In the genomic region with DNA sequence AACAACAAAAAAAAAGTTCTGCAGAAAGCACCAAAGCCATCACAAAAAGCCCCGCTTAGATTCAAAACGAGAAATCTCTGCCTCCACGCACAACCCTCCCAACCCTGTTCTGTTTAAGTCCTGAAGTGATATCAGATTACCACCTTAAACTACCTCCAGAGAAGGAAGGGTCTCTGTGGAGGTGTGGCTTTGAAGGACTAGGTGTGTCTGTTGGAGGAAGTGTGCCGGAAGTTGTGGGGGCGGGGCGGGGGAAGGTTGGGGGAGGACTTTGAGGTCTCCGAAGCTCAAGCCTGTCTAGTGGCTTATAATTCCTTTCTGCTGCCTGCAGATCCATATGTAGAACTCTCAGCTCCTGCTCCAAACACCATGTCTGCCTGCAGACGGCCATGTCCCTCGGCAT, we compare ENCODE assay signal across 17 mouse cellular contexts.
DNase-seq lines count a peak whose midpoint lies in the region; ATAC-seq and TF ChIP-seq lines count a peak whose summit lies in the region.
"Had no signal": no experiment of that assay in that cellular context is flagged by ENCODE, and none has a peak within 500 bp of the region (broad histone marks: within the 10 kb centered on the region; RNA-seq: fewer than 3 reads in every experiment).

No protein-coding gene starts in this region.

- no peak for TF ChIP-seq CTCF in layer of hippocampus, adult 2 months (conservative IDR thresholded peaks at IDR 0.05)

- H3K27ac ChIP-seq in midbrain, embryonic 16.5 days (ENCODE audit: low read length) = no peak overlapping the region
- H3K27ac ChIP-seq in midbrain, embryonic 10.5 days (replicated peaks) = no peak overlapping the region
- peak overlapping the region; percentile 40 for H3K27ac ChIP-seq in embryonic facial prominence, embryonic 10.5 days (replicated peaks)
- no peak overlapping the region for H3K27ac ChIP-seq in forebrain, embryonic 11.5 days (ENCODE audit: low read depth, low read length)
- H3K27ac ChIP-seq in limb, embryonic 12.5 days = peak overlapping the region; percentile 13; the same call in 1 of the 2 replicates
- no peak overlapping the region for H3K27ac ChIP-seq in intestine, embryonic 15.5 days
- H3K27ac ChIP-seq in layer of hippocampus, adult 2 months = no peak overlapping the region
- H3K27ac ChIP-seq: gastrocnemius, adult 2 months; hindbrain, postnatal 0 days; liver, embryonic 15.5 days; neural tube, embryonic 13.5 days had no signal

- H3K4me2 ChIP-seq in midbrain, embryonic 16.5 days (ENCODE audit: low read length) = peak overlapping the region; percentile 6; the same call in 1 of the 2 replicates
- H3K4me2 ChIP-seq in forebrain, embryonic 11.5 days (ENCODE audit: low read depth, low read length, severe bottlenecking) = peak overlapping the region; percentile 24; the same call in 1 of the 2 replicates
- peak overlapping the region; percentile 29 for H3K4me2 ChIP-seq in limb, embryonic 12.5 days
- H3K4me2 ChIP-seq in intestine, embryonic 15.5 days (replicated peaks) = no peak overlapping the region
- H3K4me2 ChIP-seq: liver, embryonic 15.5 days; neural tube, embryonic 13.5 days had no signal

- H3K4me3 ChIP-seq in midbrain, embryonic 16.5 days (ENCODE audit: low read depth, low read length) = no peak overlapping the region
- H3K4me3 ChIP-seq in midbrain, embryonic 10.5 days = no peak overlapping the region
- peak overlapping the region; percentile 26; the same call in 1 of the 2 replicates for H3K4me3 ChIP-seq in embryonic facial prominence, embryonic 10.5 days
- no peak overlapping the region for H3K4me3 ChIP-seq in forebrain, embryonic 11.5 days (ENCODE audit: low read depth, low read length)
- no peak overlapping the region for H3K4me3 ChIP-seq in limb, embryonic 12.5 days (replicated peaks)
- H3K4me3 ChIP-seq in intestine, embryonic 15.5 days (replicated peaks) = no peak overlapping the region
- no peak overlapping the region for H3K4me3 ChIP-seq in layer of hippocampus, adult 2 months
- H3K4me3 ChIP-seq: gastrocnemius, adult 2 months; liver, embryonic 15.5 days; neural tube, embryonic 13.5 days had no signal

- peaks cover 5% of the 10 kb centered on the region; the same call in 1 of the 2 replicates for H3K4me1 ChIP-seq in midbrain, embryonic 16.5 days (ENCODE audit: control insufficient read depth, insufficient read depth, low read length)
- H3K4me1 ChIP-seq in midbrain, embryonic 10.5 days = peaks cover 7% of the 10 kb centered on the region
- peaks cover 9% of the 10 kb centered on the region for H3K4me1 ChIP-seq in embryonic facial prominence, embryonic 10.5 days
- peaks cover 2% of the 10 kb centered on the region; the same call in 1 of the 2 replicates for H3K4me1 ChIP-seq in forebrain, embryonic 11.5 days (replicated peaks; ENCODE audit: control insufficient read depth, insufficient read depth, low read length)
- peaks cover 10% of the 10 kb centered on the region for H3K4me1 ChIP-seq in limb, embryonic 12.5 days (replicated peaks)
- no peaks in the 10 kb centered on the region for H3K4me1 ChIP-seq in intestine, embryonic 15.5 days (replicated peaks)

- DNase-seq in midbrain, embryonic 10.5 days (ENCODE audit: low spot score) = no peak
- DNase-seq in embryonic facial prominence, embryonic 10.5 days (ENCODE audit: low spot score) = peak; percentile 58
- DNase-seq in forebrain, embryonic 11.5 days (ENCODE audit: low spot score) = peak; percentile 55
- DNase-seq in layer of hippocampus, adult 2 months (ENCODE audit: low spot score in 2 of 2) = no peak
- no peak for DNase-seq in adrenal gland, postnatal 14 days
- DNase-seq: cerebellum, adult 11 months; gastrocnemius, adult 2 months; heart, postnatal 36 days; kidney, postnatal 14 days; lung, postnatal 14 days; thymus, postnatal 14 days had no signal

- H3K9me3 ChIP-seq in midbrain, embryonic 16.5 days (replicated peaks; ENCODE audit: control insufficient read depth, low read length, poor library complexity, severe bottlenecking) = no peaks in the 10 kb centered on the region
- H3K9me3 ChIP-seq in midbrain, embryonic 10.5 days (replicated peaks) = no peaks in the 10 kb centered on the region
- H3K9me3 ChIP-seq in embryonic facial prominence, embryonic 10.5 days = no peaks in the 10 kb centered on the region
- no peaks in the 10 kb centered on the region for H3K9me3 ChIP-seq in forebrain, embryonic 11.5 days (ENCODE audit: control insufficient read depth, low read length)
- no peaks in the 10 kb centered on the region for H3K9me3 ChIP-seq in limb, embryonic 12.5 days
- H3K9me3 ChIP-seq in intestine, embryonic 15.5 days = no peaks in the 10 kb centered on the region
- H3K9me3 ChIP-seq: liver, embryonic 15.5 days; neural tube, embryonic 13.5 days had no signal

- WGBS in midbrain, embryonic 16.5 days = 57% methylated on average over 9 of the region's 9 CpGs
- 62% methylated on average over 9 of the region's 9 CpGs for WGBS in midbrain, embryonic 10.5 days
- WGBS in embryonic facial prominence, embryonic 10.5 days = 48% methylated on average over 9 of the region's 9 CpGs
- 43% methylated on average over 9 of the region's 9 CpGs for WGBS in forebrain, embryonic 11.5 days
- 50% methylated on average over 9 of the region's 9 CpGs for WGBS in limb, embryonic 12.5 days
- 59% methylated on average over 9 of the region's 9 CpGs for whole genome bisulfite sequencing in intestine, embryonic 15.5 days

- no peaks in the 10 kb centered on the region for H3K27me3 ChIP-seq in midbrain, embryonic 16.5 days (ENCODE audit: control insufficient read depth, insufficient read depth, low read depth, low read length)
- no peaks in the 10 kb centered on the region for H3K27me3 ChIP-seq in midbrain, embryonic 10.5 days (ENCODE audit: low read depth, poor library complexity, severe bottlenecking)
- H3K27me3 ChIP-seq in embryonic facial prominence, embryonic 10.5 days (replicated peaks; ENCODE audit: low read depth, poor library complexity, severe bottlenecking) = no peaks in the 10 kb centered on the region
- H3K27me3 ChIP-seq in forebrain, embryonic 11.5 days (ENCODE audit: control insufficient read depth, insufficient read depth, low read length) = no peaks in the 10 kb centered on the region
- no peaks in the 10 kb centered on the region for H3K27me3 ChIP-seq in limb, embryonic 12.5 days
- H3K27me3 ChIP-seq in intestine, embryonic 15.5 days (replicated peaks) = no peaks in the 10 kb centered on the region
- H3K27me3 ChIP-seq: liver, embryonic 15.5 days; neural tube, embryonic 13.5 days had no signal

- H3K36me3 ChIP-seq in midbrain, embryonic 16.5 days (ENCODE audit: control insufficient read depth, insufficient read depth, low read length) = no peaks in the 10 kb centered on the region
- H3K36me3 ChIP-seq in midbrain, embryonic 10.5 days = no peaks in the 10 kb centered on the region
- no peaks in the 10 kb centered on the region for H3K36me3 ChIP-seq in embryonic facial prominence, embryonic 10.5 days (replicated peaks)
- H3K36me3 ChIP-seq in forebrain, embryonic 11.5 days (ENCODE audit: control insufficient read depth, insufficient read depth, low read length) = no peaks in the 10 kb centered on the region
- H3K36me3 ChIP-seq in limb, embryonic 12.5 days = no peaks in the 10 kb centered on the region
- H3K36me3 ChIP-seq in intestine, embryonic 15.5 days = no peaks in the 10 kb centered on the region
- H3K36me3 ChIP-seq: liver, embryonic 15.5 days; neural tube, embryonic 13.5 days had no signal

- ATAC-seq in midbrain, embryonic 16.5 days = no peak
- 0 out of 2 replicates have a peak, but pooled peaks have one; percentile 12 for ATAC-seq in forebrain, embryonic 11.5 days (replicated peaks; ENCODE audit: low FRiP score)
- no peak; the same call in 1 of the 2 replicates for ATAC-seq in limb, embryonic 12.5 days (ENCODE audit: insufficient number of reproducible peaks, insufficient read depth, low FRiP score, low TSS enrichment, low read depth)
- ATAC-seq in intestine, embryonic 15.5 days = no peak
- ATAC-seq: hindbrain, postnatal 0 days had no signal

- H3K9ac ChIP-seq in midbrain, embryonic 16.5 days (ENCODE audit: low read depth, low read length) = no peak overlapping the region
- H3K9ac ChIP-seq in forebrain, embryonic 11.5 days (ENCODE audit: low read length) = no peak overlapping the region
- H3K9ac ChIP-seq in limb, embryonic 12.5 days (replicated peaks) = no peak overlapping the region
- H3K9ac ChIP-seq in intestine, embryonic 15.5 days = no peak overlapping the region
- H3K9ac ChIP-seq: liver, embryonic 15.5 days; neural tube, embryonic 13.5 days had no signal

Comparison
In these comparisons a context has a peak if more than half of its experiments do, and no peak if none do; other contexts are left out.
1. H3K27ac ChIP-seq: peak in embryonic facial prominence, embryonic 10.5 days (single experiment) and limb, embryonic 12.5 days (single experiment); none in midbrain, embryonic 16.5 days (single experiment), midbrain, embryonic 10.5 days (single experiment), forebrain, embryonic 11.5 days (single experiment), intestine, embryonic 15.5 days (single experiment) and layer of hippocampus, adult 2 months (single experiment).
2. DNase-seq: peak in embryonic facial prominence, embryonic 10.5 days (single experiment) and forebrain, embryonic 11.5 days (single experiment); none in midbrain, embryonic 10.5 days (single experiment), layer of hippocampus, adult 2 months (0 of 2) and adrenal gland, postnatal 14 days (single experiment).